Mouse (Mus musculus): ENCODE results near the gene Nme3.
A peak's percentile ranks its signal among the peaks of the same experiment; 100 is the strongest.
"Not testable (repeated sequence)": the region's sequence is repeated elsewhere in the genome, so short reads cannot be mapped to it uniquely, and the experiment has no call there.

Nme3 gene

DNA sequence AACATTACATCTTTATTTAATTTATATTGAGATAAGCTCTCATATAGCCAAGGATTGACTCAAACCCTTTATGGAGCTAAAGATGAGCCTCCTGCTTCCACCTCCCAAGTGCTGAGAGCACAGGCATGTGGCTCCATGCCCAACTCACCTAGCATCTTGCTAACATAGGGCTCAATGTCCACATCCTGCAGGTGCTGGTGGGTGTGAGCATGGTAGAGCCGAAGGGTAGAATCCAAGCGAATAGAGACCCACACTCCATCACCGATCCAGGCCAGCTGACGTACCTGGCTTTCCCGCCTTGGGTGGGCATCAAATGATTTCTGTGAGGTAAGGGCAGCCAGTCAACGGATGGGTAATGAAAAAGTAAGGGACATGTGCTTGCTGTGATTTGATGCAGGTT, 3.7 kb downstream of the Nme3 start:
- no peak for DNase-seq (ENCODE audit: low spot score)

DNA sequence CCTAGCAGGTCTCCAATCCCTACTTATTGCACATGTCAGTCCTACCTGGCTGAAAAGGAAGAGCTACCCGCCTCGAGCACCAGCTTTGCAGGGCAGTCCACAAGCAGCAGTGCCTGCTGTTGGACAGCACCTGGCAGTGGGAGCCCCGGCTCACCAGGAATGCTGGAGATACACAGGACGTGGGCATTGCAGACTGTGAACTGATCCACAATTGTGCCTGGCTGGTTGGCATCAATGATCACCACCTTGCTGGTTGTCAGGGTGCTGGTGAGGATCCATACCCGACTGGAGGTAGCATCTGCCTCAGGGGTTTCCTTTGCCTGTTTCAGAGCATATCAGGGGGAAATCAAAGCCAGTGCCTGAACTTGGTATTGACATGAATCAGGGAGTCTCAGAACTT, 5.8 kb downstream of the Nme3 start:
- no peak for DNase-seq (ENCODE audit: low spot score)

DNA sequence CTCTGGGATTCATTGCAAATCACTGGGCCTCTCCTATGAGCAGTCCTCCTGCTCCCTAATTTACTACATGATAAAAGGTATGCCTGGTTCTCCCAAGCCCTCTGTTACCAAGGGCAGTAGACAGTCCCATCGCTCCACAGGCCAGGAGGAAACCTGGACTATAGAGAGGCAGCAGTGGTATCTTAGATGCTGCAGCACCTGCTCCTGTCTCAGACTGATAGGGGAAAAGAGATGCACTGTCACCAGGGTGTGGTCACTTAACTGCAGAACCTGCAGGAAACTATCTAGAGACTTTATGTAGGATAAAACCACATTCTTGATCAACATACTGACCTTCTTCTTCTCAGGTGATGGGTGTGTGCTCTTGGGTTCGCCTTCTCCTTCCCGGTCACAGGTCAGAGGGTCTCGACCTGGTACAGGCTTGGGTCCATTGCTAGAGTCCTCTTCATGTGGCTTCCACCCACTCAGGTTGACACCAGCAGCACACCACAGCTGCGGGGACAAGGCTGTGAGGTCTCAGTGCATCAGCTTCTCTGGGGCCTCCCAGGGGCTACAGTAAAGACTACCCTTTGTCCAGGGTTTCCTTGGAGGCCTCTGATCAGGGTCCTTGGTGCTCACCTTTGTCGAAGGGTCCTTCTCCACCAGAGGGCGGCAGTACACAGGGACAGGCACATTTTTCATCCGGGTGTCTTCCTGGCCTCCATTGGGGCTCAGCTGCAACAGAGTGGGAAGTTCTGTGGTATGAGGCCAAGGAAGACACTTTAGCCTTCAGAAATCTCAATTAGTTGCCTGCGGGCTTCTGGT, 6.6 kb downstream of the Nme3 start:
- peak; percentile 90 for DNase-seq (ENCODE audit: low spot score)

DNA sequence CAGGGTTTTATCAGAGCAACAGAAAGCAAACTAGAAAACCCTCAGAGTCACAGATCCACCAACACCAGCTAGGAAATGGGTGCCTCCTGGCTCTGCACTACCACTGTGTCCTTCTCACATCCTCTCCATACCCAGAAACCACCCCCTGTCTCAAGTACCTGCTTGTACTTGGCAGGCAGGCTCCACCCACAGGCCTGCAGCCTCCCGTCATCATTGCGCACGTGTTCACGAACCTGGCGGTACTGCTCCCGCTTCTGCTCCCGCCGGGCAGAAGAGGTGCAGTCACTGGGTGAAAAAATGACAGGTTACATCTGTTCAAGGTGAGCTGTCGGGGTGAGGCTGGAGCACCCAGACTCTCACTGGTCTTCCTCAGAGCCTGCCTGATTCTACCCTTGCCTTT, 7.5 kb downstream of the Nme3 start:
- no peak for DNase-seq (ENCODE audit: low spot score)

DNA sequence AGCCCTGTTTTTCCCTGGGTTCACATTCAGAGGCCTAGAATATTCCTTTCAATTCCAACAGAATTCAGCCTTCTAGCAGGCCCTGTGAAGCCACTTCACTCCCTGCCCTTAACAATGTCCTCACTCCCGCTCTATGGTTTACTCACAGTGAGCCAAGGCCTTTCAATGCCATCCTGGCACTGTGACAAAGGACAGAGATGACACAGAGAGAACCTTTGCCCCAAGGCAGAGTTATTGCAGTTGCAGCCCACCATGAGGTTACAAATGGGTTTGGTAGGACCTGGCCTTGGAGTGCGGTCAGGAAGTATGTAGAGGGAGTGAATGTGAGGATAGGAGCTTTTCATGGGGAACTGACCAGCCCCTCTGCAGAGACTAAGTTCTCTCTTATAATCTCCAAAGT, 11.3 kb downstream of the Nme3 start:
- no peak for DNase-seq (ENCODE audit: low spot score)

DNA sequence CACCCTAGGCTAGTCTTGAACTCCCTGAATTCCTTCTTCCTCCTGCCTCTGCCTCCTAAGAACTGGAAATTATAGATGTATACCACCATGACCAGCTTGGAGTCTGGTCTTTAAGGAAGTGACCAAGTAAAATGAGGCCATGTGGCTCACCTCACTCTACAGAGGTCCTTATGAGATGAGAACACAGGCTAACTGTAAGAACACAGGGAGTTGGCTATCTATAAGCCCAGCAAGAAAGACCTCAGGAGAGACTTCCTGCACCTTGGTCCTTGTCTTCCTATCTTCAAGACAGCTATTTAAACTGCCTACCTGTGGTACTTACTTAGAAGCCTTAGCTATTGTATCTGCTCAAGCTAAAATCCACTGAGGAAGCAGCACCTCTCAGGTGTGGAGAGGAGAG, 17.7 kb downstream of the Nme3 start:
- DNase-seq (ENCODE audit: low spot score) = no peak

DNA sequence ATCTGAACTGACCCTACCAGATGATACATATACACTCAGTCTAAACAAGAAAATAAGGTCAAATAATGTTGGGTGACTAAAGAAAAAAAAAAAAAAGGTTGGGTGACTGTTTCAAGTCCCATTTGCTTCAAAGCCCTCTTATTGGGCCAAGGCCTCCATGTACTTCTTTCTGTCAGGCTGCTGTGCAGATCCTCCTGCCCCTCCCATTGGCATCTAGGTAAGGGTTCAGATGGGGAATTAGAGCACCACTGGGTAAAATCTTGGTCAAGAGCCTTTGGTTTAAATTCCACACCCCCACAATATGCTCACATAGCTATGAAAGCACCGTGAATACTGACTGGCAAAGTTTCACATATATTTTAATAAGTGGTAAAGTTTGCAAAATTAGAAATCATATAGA, 26.9 kb downstream of the Nme3 start:
- no peak for DNase-seq (ENCODE audit: low spot score)

DNA sequence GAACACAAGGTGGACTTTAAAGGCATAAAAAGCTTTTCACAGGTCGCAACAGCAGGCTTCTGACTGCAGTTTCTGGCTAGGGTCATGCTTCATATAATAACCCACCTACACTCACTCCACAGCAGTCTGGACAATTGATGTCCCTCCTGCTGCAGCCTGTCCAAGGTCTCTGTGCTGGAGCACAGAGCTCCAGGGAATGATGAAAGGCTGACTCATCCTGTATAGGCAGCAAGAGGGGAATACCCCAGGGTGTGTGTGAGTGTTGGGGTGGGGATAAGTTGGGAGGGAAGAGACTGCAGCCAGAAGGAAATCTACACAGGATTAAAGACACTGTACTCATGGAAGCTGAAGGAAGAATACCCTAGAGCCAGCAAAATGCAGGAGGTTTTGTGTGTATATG, 33.2 kb downstream of the Nme3 start:
- DNase-seq (ENCODE audit: low spot score) = no peak

DNA sequence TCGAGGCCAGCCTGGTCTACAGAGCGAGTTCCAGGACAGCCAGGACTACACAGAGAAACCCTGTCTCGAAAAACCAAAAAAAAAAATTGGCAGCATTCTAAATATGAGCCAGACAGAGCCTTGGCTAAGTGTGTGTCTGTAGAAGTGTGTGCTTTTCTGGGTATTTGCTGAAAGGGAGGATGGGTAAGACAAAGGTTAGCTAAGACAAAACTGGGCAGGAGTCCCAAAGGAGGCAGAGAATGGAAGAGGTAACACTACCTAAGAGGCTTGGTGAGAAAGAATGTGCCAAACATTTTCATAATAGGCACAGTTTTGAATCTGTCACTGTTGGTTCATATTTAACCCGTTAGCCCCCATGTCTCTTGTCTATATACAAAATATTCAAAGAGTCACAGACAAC, 36.1 kb downstream of the Nme3 start:
- no peak for DNase-seq (ENCODE audit: low spot score)

DNA sequence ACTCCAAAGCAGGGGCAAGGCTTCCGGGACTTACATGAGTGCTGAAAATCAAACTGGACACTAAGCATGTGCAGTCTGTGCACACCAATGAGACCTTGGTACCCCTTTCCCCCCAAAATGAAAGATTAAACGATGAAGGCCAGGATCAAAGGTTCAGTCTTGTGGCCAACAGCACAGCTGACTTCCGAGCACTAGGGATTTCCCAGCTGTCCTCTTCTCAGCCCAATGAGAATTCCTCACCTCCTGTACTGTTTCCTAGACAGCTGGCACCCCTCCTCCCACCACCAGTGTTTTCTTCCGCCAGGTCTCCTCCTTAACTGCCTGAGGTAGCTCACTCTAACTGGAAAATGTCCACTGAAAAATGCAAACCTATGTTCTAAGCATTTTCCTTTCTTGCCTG, 36.9 kb downstream of the Nme3 start:
- DNase-seq (ENCODE audit: low spot score) = no peak

DNA sequence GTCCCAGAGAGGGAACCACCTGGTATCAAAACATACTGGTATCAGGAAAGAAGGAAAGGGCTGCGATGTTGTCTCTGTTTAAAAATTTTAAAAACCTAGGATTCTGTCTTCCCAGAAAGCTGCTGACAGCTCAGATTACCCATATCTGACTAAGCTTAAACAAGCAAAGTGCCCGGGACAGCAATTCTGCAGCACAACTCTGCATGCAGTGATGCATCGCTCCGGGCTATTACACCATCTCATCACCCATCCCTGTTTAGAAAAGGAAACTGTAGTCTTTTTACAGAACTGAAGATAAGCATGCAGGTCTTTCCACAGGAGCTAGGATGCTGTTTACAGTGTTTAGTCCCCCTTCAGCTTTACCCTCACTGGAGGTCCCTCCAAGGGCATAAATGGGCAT, 38.6 kb downstream of the Nme3 start:
- no peak for DNase-seq (ENCODE audit: low spot score)

DNA sequence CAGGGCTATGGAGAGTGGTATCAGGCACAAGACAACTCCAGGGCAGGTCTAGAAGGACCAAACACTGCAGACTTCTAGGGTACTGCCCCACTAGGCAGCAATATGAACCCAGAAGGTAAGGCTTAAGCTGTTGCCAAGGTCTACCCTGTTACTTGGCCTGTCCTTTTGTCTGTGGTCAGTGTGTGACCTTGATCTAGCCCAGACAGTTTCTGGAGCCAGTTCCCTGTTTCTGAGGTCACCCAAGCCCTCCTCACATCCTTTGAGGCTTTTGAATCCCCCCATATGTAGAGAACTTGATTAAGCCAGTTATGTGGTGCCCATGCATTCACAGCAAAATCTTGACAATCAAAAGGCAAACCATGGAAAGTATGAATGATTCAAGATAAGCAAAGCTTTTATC, 39.4 kb downstream of the Nme3 start:
- DNase-seq (ENCODE audit: low spot score) = no peak

DNA sequence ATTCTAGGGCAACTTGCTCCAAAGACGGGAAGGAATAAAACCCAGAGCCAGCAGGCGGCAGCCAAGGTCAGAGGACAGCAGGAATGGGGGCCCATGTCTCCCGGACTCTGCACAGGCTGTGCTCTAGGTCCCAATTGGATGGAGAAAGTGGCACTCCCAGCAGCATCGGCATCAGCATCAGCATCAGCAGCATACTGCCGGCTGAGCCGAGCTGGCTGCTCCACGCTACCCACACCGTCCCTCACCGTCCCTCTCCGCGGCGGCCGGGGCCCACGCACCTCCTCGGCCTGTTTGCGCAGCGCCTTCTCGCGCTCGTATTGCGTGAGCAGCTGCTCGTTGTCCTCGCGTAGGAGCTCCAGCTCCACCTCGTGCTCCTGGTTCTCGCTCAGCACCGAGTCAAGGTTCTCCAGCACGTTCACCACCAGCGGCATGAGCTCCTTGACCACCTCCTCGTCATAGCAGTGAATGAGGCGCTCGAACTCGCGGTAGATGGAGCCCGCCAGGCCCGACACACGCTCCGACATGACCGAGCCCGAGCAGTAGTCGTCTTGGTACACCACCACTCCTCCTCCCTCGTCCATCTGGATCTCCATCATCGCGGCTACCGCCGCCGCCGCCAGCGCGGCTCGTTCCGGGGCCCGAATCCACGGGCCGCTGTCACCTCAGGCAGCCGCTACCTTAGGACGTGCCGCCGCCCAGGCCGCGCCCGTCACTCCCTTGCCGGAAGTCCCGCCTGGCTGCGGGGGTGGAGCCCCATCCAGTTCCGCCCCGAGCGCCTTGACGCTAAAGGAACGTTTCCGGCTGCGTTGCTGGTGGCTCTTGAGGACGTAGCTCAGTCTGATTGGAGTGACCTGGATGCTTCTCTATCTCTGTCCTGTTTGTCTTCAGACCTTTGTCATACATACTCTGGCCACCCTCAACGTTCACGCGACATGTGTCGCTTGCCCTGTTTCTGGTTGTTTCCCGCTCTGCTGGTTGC, 40.2 kb downstream of the Nme3 start, which contains the start of gene Mapk8ip3:
Mapk8ip3 (minus strand) TSS at position 719 of the 979 bp plus-strand sequence.
- peak; percentile 93 for DNase-seq (ENCODE audit: low spot score)

DNA sequence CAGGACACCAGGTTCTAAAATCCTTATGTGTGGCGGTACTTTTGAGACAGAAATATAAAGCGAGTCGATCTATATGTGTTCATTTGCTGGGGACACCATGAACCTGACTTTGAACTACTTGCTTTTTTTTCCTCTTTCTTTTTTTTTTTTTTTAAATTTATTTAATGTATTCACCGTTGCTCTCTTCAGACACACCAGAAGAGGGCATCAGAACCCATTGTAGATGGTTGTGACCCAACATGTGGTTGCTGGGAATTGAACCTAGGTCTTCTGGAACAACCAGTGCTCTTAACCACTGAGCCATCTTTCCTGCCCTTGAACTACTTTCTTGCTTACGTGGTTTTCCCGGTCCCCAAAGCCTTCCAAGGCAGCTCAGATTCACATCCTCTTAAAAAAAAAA, 41.0 kb downstream of the Nme3 start:
- no peak for DNase-seq (ENCODE audit: low spot score)

DNA sequence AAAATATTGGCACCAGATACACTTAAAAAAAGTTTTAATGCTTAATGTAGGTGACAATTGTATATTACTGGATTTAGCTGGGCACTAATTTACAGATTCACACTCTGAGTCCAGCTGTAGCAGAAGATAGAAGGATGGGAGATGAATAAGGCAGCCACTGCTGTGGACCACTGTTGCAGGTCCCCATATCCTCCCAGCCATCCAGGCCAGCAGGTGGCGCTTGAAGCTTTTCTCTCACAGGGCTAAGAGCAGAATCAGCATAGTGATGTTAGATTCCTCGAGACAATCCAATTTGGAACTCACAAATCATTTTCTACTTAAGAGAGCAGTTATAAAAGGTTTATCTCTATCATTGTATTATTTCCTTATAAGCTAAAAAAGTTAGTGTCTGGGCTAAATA, 46.2 kb downstream of the Nme3 start:
- not testable (repeated sequence) for DNase-seq (ENCODE audit: low spot score)

DNA sequence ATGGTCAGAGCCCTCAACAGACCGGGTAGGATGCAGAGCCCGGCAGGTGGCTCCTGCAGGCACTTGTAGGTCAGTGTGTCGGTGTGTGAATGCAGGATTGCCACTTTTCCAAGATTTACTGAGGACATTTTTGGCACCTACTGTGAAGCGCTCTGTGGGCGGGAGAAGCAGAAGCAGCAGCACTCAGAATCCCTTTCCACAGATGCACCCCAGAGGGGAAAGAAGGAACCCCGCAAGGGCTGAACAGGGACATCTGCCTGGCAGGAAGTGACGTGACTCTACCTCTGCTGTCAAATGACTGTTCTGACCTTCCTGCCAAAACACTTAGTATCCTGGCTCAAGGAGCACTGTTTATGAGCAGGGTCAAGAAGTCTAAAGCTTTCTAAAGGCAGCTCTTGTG, 46.7 kb downstream of the Nme3 start:
- DNase-seq (ENCODE audit: low spot score) = no peak

DNA sequence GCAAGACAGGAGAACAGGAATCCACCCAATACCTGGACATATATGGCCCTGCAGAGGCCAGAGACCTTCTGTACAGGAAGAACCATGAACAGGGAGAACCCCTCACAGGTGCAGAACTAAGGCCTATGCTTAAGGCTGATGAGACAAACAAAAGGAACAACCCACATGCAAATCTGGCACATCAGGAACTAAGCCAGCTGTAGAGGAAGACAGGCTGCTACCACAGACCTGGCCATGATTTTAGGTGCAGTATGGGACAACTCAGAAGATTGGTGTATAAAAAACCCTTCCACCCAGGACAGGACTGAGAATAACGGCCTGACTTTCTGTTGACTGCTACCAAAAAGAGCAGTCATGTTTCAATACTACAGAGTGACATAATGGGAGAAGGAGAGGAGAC, 47.3 kb downstream of the Nme3 start:
- not testable (repeated sequence) for DNase-seq (ENCODE audit: low spot score)

Data from c-Kit-positive CD71-positive TER-119-positive erythroid progenitor cells, embryonic 14.5 days (primary cell).